Mouse (Mus musculus) kidney, postnatal 0 days (tissue): ENCODE measurements at regions not wholly inside any gene's neighbourhood (a gene's known extent, or its start where the extent isn't known, plus 50 kb on each side); places are given as distances from the start of the nearest gene placed in this dataset.
A peak's percentile ranks its signal among the peaks of the same experiment; 100 is the strongest.

Experiments
- ATAC-seq: fragments of 200-750 bp; cut with Nextera tagmentation; replicated peaks from 2 replicates; pipeline ENCODE4 v1.8.0; 2017; ENCODE audit warnings: low read depth, moderate number of reproducible peaks, moderate TSS enrichment, moderate library complexity; ENCODE audit not compliant: low FRiP score
- DNase-seq: peaks from one replicate; pipeline ENCODE4 v3.0.0-alpha.2; 2016; ENCODE audit warnings: low spot score
- H3K27ac ChIP-seq: fragments of 300-500 bp; sonication (generic); 2 replicates; pipeline ENCODE4 v1.5.1; 2014; ENCODE audit warnings: mild to moderate bottlenecking
- H3K27me3 ChIP-seq: fragments of 300-500 bp; sonication (generic); 2 replicates; pipeline ENCODE4 v1.6.1; 2014; ENCODE audit warnings: low read length, mixed read lengths; ENCODE audit not compliant: insufficient read depth
- H3K36me3 ChIP-seq: fragments of 300-500 bp; sonication (generic); 2 replicates; pipeline ENCODE4 v1.6.1; 2014; ENCODE audit warnings: low read length, mixed read lengths; ENCODE audit not compliant: insufficient read depth
- H3K4me1 ChIP-seq: fragments of 300-500 bp; sonication (generic); replicated peaks from 2 replicates; pipeline ENCODE4 v1.6.1; 2014; ENCODE audit warnings: antibody characterized with exemption, low read length, mixed read lengths; ENCODE audit not compliant: insufficient read depth
- H3K4me2 ChIP-seq: fragments of 300-500 bp; sonication (generic); 2 replicates; pipeline ENCODE4 v1.6.1; 2014; ENCODE audit warnings: mild to moderate bottlenecking, low read length, moderate library complexity, mixed read lengths
- H3K4me3 ChIP-seq: fragments of 300-500 bp; sonication (generic); replicated peaks from 2 replicates; pipeline ENCODE4 v1.5.1; 2014; ENCODE audit warnings: low read depth, low read length
- H3K9ac ChIP-seq: fragments of 300-500 bp; sonication (generic); 2 replicates; pipeline ENCODE4 v1.6.1; 2014; ENCODE audit warnings: low read depth, low read length
- H3K9me3 ChIP-seq: fragments of 300-500 bp; sonication (generic); replicated peaks from 2 replicates; pipeline ENCODE4 v1.6.1; 2016; ENCODE audit warnings: low read length, inconsistent platforms, mixed read lengths
- CTCF ChIP-seq: IDR thresholded peaks from 2 replicates; pipeline ENCODE4 v1.5.1; 2016; ENCODE audit warnings: antibody characterized with exemption, low read depth, mild to moderate bottlenecking, moderate library complexity
- WGBS: fragments of 180-500 bp; shearing (Covaris S2); extraction: QIAGEN DNeasy Blood & Tissue Kit; methylation state at CpG from one replicate; pipeline ENCODE4 v1.1.7; 2014; 5-methylcytosine and 5-hydroxymethylcytosine counted together

- Histone ChIP-seq H3K4me3 (no peak overlapping the region), H3K27me3 (no peaks in the 10 kb centered on the region), H3K27ac (no peak overlapping the region), H3K4me1 (peaks cover 6% of the 10 kb centered on the region; the same call in 1 of the 2 replicates), H3K4me2 (no peak overlapping the region), H3K9me3 (no peaks in the 10 kb centered on the region), H3K36me3 (no peaks in the 10 kb centered on the region), H3K9ac (no peak overlapping the region)
- WGBS: 14% methylated on average over 2 of the region's 2 CpGs
- ATAC-seq (no peak), DNase-seq (peak; percentile 75)
- no peak for TF ChIP-seq CTCF
These were observed 84.5 kb upstream of the Grik1 start for GRCm38 (mm10) chr16:88374612-88375011.

GRCm38 (mm10) chr16:88372034-88372433 lies 82.0 kb upstream of the Grik1 start:
- 34% methylated on average over 7 of the region's 7 CpGs for WGBS
- peaks cover 6% of the 10 kb centered on the region; the same call in 1 of the 2 replicates for H3K4me1 ChIP-seq
- DNase-seq (peak; percentile 90), ATAC-seq (peak; percentile 88)
- peak; percentile 100 for TF ChIP-seq CTCF
- no peaks in the 10 kb centered on the region for H3K36me3 ChIP-seq
- H3K4me3 ChIP-seq: no peak overlapping the region
- H3K9me3 ChIP-seq: no peaks in the 10 kb centered on the region
- no peak overlapping the region for H3K4me2 ChIP-seq
- no peak overlapping the region for H3K27ac ChIP-seq
- H3K9ac ChIP-seq: no peak overlapping the region
- no peaks in the 10 kb centered on the region for H3K27me3 ChIP-seq

GRCm38 (mm10) chr16:88368146-88368545 lies 78.1 kb upstream of the Grik1 start:
- Histone ChIP-seq H3K9ac (no peak overlapping the region), H3K9me3 (no peaks in the 10 kb centered on the region), H3K36me3 (no peaks in the 10 kb centered on the region), H3K27ac (no peak overlapping the region), H3K4me1 (no peaks in the 10 kb centered on the region), H3K27me3 (no peaks in the 10 kb centered on the region), H3K4me3 (no peak overlapping the region), H3K4me2 (no peak overlapping the region)
- WGBS: 51% methylated on average over 6 of the region's 6 CpGs
- no peak for ATAC-seq
- no peak for TF ChIP-seq CTCF
- DNase-seq: no peak

GRCm38 (mm10) chr16:88367162-88367561 lies 77.1 kb upstream of the Grik1 start:
- WGBS: 83% methylated on average over 1 of the region's 1 CpGs
- H3K36me3 ChIP-seq: no peaks in the 10 kb centered on the region
- no peaks in the 10 kb centered on the region for H3K9me3 ChIP-seq
- DNase-seq (no peak), ATAC-seq (no peak)
- H3K27me3 ChIP-seq: no peaks in the 10 kb centered on the region
- TF ChIP-seq CTCF: no peak
- no peak overlapping the region for H3K4me3 ChIP-seq
- H3K9ac ChIP-seq: no peak overlapping the region
- no peaks in the 10 kb centered on the region for H3K4me1 ChIP-seq
- H3K27ac ChIP-seq: no peak overlapping the region
- no peak overlapping the region for H3K4me2 ChIP-seq

GRCm38 (mm10) chr16:88360081-88360480 lies 70.0 kb upstream of the Grik1 start:
- 34% methylated on average over 2 of the region's 2 CpGs for WGBS
- no peak overlapping the region for H3K4me3 ChIP-seq
- no peaks in the 10 kb centered on the region for H3K36me3 ChIP-seq
- ATAC-seq (no peak), DNase-seq (no peak)
- no peak for TF ChIP-seq CTCF
- H3K9me3 ChIP-seq: no peaks in the 10 kb centered on the region
- no peak overlapping the region for H3K4me2 ChIP-seq
- H3K27ac ChIP-seq: no peak overlapping the region
- H3K4me1 ChIP-seq: no peaks in the 10 kb centered on the region
- H3K9ac ChIP-seq: no peak overlapping the region
- H3K27me3 ChIP-seq: no peaks in the 10 kb centered on the region
